Mouse (Mus musculus) heart, adult 2 months (tissue): Measurements from ENCODE around the gene Cdk12. TPM values are rescaled to one million over a fixed set of nuclear protein-coding genes. Genes with fewer than 3 reads are reported as not detected.
"Not testable (repeated sequence)": the region's sequence is repeated elsewhere in the genome, so short reads cannot be mapped to it uniquely, and the experiment has no call there.

Experiments used
- DNase-seq, 2 experiments: peaks; one replicate each; pipeline ENCODE4 v3.0.0; 2021
- H3K27ac ChIP-seq: fragments of 200-600 bp; 2 replicates; pipeline ENCODE4 v1.8.1; 2022
- H3K27me3 ChIP-seq: fragments of 200-500 bp; 2 replicates; pipeline ENCODE4 v1.6.1; 2012; ENCODE audit warnings: mild to moderate bottlenecking, low read length, inconsistent platforms, mixed read lengths; ENCODE audit not compliant: control insufficient read depth, insufficient read depth
- H3K36me3 ChIP-seq: fragments of 200-500 bp; 2 replicates; pipeline ENCODE4 v1.6.1; 2012; ENCODE audit warnings: low read length, inconsistent platforms; ENCODE audit not compliant: control insufficient read depth, insufficient read depth
- H3K4me1 ChIP-seq: fragments of 200-500 bp; 2 replicates; pipeline ENCODE4 v1.6.1; 2011; ENCODE audit warnings: low read length; ENCODE audit not compliant: control insufficient read depth, insufficient read depth
- H3K4me3 ChIP-seq: fragments of 200-600 bp; 2 replicates; pipeline ENCODE4 v1.8.1; 2022
- H3K79me2 ChIP-seq: fragments of 200-500 bp; replicated peaks from 2 replicates; pipeline ENCODE4 v1.6.1; 2012; ENCODE audit warnings: mild to moderate bottlenecking, inconsistent platforms, low read length, moderate library complexity, mixed read lengths; ENCODE audit not compliant: control insufficient read depth, insufficient read depth
- H3K9ac ChIP-seq: fragments of 200-500 bp; 2 replicates; pipeline ENCODE4 v1.6.1; 2012; ENCODE audit warnings: low read depth, mild to moderate bottlenecking, control low read depth, inconsistent platforms, low read length, mixed read lengths
- CTCF ChIP-seq: fragments of 200-600 bp; IDR thresholded peaks from 2 replicates; pipeline ENCODE4 v1.8.1; 2022; ENCODE audit warnings: antibody characterized with exemption, mild to moderate bottlenecking, moderate library complexity
- EP300 ChIP-seq: fragments of 200-500 bp; IDR thresholded peaks from 2 replicates; pipeline ENCODE4 v1.6.1; 2011; ENCODE audit warnings: low read depth, low read length, control low read depth; ENCODE audit not compliant: insufficient read depth
- POLR2A ChIP-seq: fragments of 200-500 bp; IDR thresholded peaks from 2 replicates; pipeline ENCODE4 v1.6.1; 2011; ENCODE audit warnings: mild to moderate bottlenecking, low read depth, low read length, control low read depth; ENCODE audit not compliant: insufficient read depth
- WGBS: fragments of 180-500 bp; shearing (Covaris S2); methylation state at CpG from one replicate; pipeline ENCODE4 v1.1.7; 2018; 5-methylcytosine and 5-hydroxymethylcytosine counted together
- intact Hi-C: fragments of 180-260 bp; cut with DNase I; formaldehyde crosslinking; loops from one replicate; pipeline ENCODE4 v1.15.1; 2025
- polyA plus RNA-seq: library from polyadenylated mRNA; depleted of rRNA; stranded (reverse); fragments of >200 nt; gene quantifications from 2 replicates; pipeline ENCODE4 v1.2.3, GENCODE M21; 2012
- total RNA-seq, 2 experiments: library from RNA; stranded (reverse); gene quantifications; 2 replicates each; pipeline ENCODE4 v1.2.3; 2021

The Cdk12 gene
- total and polyA plus RNA-seq, 3 experiments: 7.5 to 21.2 (median 20.6) TPM

DNA sequence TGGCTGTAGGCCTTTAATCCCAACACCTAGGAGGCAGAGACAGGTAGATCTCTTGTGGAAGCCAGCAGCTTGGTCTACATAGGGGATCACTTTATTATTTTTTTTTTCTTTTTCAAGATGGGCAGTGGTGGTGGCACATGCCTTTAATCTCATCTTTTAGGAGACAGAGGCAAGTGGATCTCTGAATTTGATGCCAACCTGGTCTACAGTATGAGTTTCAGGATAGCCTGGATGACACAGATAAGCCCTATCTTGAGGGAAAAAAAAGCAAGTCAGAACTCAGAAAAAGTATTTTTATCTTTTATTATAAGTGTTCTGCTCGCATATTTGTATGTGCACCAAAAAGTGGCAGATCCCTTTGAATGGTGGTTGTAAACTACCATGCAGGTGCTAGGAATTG is 10.5 kb downstream of the Cdk12 start:
- Histone ChIP-seq H3K27me3 (no peaks in the 10 kb centered on the region), H3K9ac (no peak overlapping the region), H3K4me3 (no peak overlapping the region), H3K36me3 (peaks cover 22% of the 10 kb centered on the region), H3K27ac (no peak overlapping the region), H3K4me1 (no peaks in the 10 kb centered on the region; the same call in 1 of the 2 replicates), H3K79me2 (peaks cover 5% of the 10 kb centered on the region; the same call in 1 of the 2 replicates)
- DNase-seq: no peak
- 78% methylated on average over 1 of the region's 1 CpGs for WGBS
- intact Hi-C loops: no loop called here
- TF ChIP-seq POLR2A: no peak
- TF ChIP-seq EP300: no peak
- no peak for TF ChIP-seq CTCF

DNA sequence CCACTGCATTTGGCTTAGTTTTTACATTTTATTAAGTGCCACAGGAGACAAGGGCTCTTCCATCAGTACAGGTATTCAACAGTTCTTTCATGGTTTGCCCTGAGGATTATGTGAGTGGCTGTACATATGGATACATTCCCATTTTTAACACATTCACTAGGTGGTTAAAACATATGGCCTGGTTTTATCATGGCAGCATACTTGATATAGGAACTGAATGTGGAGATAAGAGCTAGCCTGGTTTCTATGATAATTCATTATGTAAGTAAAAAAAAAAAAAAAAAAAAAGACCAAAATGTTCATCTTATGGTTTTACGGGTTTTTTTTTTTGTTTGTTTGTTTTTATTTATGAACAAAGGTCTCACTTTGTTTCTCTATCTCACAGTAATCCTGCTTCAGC is 23.5 kb downstream of the Cdk12 start:
- H3K36me3 ChIP-seq: peaks cover 13% of the 10 kb centered on the region
- intact Hi-C loops: no loop called here
- no peak for DNase-seq

DNA sequence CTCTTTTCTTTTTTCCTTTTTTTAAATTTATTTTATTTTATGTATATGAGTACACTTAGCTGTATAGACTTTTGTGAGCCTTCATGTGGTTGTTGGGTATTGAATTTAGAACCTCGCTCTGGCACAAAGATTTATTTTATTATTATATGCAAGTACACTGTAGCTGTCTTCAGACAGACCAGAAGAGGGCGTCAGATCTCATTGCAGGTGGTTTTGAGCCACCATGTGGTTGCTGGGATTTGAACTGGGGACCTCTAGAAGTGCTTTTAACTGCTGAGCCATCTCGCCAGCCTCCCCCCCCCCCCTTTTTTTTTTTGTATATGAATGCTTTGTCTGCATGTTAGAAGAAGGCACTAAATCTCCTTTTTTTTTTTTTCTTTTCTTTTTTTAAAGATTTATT is 35.6 kb downstream of the Cdk12 start:
- 79% methylated on average over 3 of the region's 3 CpGs for WGBS

More for the DNA sequence above, 23.5 kb downstream of the Cdk12 start:
- H3K4me1 ChIP-seq: no peaks in the 10 kb centered on the region
- no peak overlapping the region for H3K4me3 ChIP-seq
- no peaks in the 10 kb centered on the region for H3K79me2 ChIP-seq
- WGBS: 87% methylated on average over 1 of the region's 1 CpGs
- no peak overlapping the region for H3K9ac ChIP-seq
- H3K27me3 ChIP-seq: no peaks in the 10 kb centered on the region
- TF ChIP-seq EP300 (no peak), CTCF (no peak), POLR2A (no peak)
- H3K27ac ChIP-seq: no peak overlapping the region

DNA sequence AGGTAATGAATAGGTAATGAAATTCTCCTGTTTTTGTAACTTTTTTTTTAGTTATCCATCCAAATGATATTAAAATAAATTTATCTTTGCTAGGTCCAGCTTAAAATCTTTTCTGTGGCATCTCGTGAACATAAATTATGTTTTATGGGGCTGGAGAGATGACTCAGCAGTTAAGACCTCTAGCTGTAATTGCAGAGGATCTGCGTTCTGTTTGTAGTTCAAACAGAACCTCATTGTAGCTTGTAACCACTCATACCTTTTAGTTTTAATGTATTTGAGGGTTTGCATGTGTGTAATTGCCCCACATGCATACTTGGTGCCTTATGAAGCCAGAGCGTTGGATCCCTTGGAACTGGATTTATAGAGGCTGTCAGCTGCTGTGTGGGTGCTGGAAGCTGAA is 36.1 kb downstream of the Cdk12 start:
- no peaks in the 10 kb centered on the region for H3K79me2 ChIP-seq
- H3K4me1 ChIP-seq: no peaks in the 10 kb centered on the region
- TF ChIP-seq CTCF: no peak
- no peak for TF ChIP-seq EP300
- TF ChIP-seq POLR2A: no peak
- H3K27ac ChIP-seq: no peak overlapping the region
- H3K36me3 ChIP-seq: peaks cover 8% of the 10 kb centered on the region
- no peak for DNase-seq
- no peak overlapping the region for H3K4me3 ChIP-seq
- intact Hi-C loops: no loop called here
- no peak overlapping the region for H3K9ac ChIP-seq
- no peaks in the 10 kb centered on the region for H3K27me3 ChIP-seq
- 88% methylated on average over 3 of the region's 3 CpGs for WGBS

More for the DNA sequence above, 35.6 kb downstream of the Cdk12 start:
- no peak overlapping the region for H3K9ac ChIP-seq
- no peak overlapping the region for H3K27ac ChIP-seq
- DNase-seq: no peak
- TF ChIP-seq CTCF: no peak
- TF ChIP-seq EP300: no peak
- TF ChIP-seq POLR2A: no peak
- H3K27me3 ChIP-seq: no peaks in the 10 kb centered on the region
- H3K4me3 ChIP-seq: no peak overlapping the region
- intact Hi-C loops: no loop called here
- peaks cover 8% of the 10 kb centered on the region for H3K36me3 ChIP-seq
- H3K4me1 ChIP-seq: no peaks in the 10 kb centered on the region
- H3K79me2 ChIP-seq: no peaks in the 10 kb centered on the region

DNA sequence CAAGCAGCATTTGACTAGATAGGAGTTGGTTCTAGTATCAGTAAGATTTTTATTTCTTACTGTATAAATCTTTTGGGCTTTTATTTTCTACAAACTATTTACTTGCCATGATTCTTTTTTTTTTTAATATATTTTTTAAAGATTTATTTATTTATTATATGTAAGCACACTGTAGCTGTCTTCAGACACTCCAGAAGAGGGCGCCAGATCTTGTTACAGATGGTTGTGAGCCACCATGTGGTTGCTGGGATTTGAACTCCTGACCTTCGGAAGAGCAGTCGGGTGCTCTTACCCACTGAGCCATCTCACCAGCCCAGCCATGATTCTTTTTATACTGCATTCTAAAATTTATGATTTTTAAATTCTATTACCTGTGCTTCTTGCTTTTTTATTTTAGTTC is 40.1 kb downstream of the Cdk12 start:
- H3K4me1 ChIP-seq, H3K79me2 ChIP-seq, H3K27me3 ChIP-seq, H3K27ac ChIP-seq, DNase-seq, H3K4me3 ChIP-seq, H3K9ac ChIP-seq, intact Hi-C loops: not testable (repeated sequence)
- TF ChIP-seq CTCF: peak; percentile 52
- WGBS: 73% methylated on average over 3 of the region's 3 CpGs
- H3K36me3 ChIP-seq: peaks cover 11% of the 10 kb centered on the region

DNA sequence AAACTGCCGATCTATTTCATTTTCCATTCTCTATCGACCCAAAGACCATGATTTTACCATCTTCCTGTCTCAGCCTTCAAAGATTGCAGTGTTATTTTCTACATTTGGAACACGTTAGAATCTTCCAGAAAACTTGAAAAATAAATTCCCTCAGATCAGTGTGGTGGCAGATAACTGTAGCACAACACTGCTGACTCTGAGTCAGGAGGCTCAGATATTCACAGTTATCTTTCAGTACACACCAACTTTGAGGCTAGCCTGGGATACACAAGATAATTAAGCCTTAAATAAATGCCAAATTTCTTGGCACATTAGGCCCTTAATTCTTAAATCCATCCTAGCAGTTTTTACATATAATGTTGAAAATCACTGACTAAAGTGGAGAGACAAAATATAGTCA is 41.6 kb downstream of the Cdk12 start:
- Histone ChIP-seq H3K27me3 (no peaks in the 10 kb centered on the region), H3K9ac (no peak overlapping the region), H3K4me1 (no peaks in the 10 kb centered on the region), H3K79me2 (no peaks in the 10 kb centered on the region), H3K36me3 (peaks cover 11% of the 10 kb centered on the region), H3K27ac (no peak overlapping the region), H3K4me3 (no peak overlapping the region)
- intact Hi-C loops: no loop called here
- DNase-seq: no peak
- TF ChIP-seq EP300: no peak
- no peak for TF ChIP-seq POLR2A
- TF ChIP-seq CTCF: no peak
- WGBS: 87% methylated on average over 3 of the region's 3 CpGs
